Mouse (Mus musculus) cerebellum, postnatal 10 days (tissue): Measurements from ENCODE around the gene Met.

Experiments used
- DNase-seq, 2 experiments: peaks; one replicate each; pipeline ENCODE4 v3.0.0; 2021; ENCODE audit warnings: mixed read lengths in 2 of 2

The Met gene

DNA sequence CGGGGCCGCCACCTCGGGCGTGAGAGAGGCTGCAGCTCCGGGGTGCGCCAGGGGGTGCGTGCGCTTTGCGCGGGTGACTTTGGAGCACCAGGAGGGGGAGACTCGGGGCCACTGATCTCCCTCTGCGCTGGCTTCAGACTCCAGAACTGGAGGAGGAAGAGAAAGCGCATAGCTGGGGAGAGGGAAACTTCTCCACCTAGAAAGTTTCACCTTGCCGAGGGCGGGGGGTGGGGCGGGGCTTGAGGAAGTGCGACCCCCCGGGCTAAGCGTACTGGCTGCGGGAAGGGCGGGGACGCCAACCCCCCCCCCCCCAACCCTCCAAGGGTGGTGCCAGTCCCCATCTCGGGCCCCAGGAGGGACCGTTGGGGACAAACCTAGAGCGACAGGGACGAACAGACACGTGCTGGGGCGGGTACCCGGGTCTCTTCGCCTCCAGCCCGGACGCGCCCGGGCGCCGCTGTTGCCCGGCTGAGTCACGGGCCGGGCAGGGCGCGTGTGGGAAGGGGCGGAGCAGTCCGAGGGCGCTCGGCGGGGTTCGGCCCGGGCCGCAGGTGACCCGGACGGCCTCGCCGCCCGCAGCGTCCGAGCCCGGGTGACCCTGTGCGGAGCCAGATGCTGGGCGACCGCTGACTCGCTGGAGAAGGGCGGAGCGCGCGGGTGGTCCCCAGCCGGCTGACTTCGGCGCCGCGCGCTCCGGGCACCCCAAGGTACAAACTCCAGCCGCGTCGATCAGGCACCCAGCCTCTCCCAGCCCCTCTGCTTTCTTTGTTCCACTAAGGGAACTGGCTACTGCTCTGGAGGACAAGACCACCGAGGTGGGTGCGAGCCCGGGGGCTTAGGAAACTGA lies at the start of gene Met:
Met (plus strand) TSS at position 367 of the 847 bp plus-strand sequence.
- peak; percentile 32 to 43 for DNase-seq

DNA sequence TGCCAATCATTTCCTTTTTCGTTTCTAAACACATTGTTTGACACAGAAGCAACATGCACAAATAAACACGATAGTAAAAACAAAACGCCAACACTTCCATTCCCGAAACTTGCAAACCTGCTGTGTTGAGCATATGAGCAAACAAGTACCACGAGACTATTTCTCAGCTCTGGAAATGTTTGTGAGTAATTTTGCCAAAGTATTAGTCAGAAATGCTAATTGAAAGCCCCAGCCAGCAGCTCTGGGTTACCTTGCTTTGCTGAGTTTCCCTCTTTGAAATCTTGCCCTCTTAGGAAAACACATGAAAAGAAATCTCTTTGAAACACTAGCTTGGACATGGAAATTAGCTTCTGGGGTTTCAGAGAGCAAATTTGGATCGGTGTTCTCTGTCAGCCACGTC lies 45.4 kb upstream of the Met start:
- DNase-seq: no peak

DNA sequence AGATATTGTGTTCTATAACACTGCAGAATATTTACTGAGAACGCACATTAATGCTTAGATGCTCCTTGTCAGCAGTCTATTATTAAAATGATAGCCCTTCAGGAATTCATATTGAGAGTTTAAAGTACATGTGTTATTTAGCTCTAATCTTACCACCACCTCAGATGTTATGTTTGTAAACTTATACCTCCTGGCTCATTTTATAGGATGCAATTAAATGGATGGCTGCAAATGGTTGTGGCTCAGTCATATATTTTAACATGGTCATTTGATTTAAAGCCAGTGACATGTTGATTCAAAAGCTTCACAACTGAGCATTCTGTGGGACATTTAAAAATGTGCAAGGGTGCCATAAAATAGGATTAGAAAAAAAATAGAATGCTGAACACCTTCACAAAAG lies 41.2 kb upstream of the Met start:
- no peak for DNase-seq

DNA sequence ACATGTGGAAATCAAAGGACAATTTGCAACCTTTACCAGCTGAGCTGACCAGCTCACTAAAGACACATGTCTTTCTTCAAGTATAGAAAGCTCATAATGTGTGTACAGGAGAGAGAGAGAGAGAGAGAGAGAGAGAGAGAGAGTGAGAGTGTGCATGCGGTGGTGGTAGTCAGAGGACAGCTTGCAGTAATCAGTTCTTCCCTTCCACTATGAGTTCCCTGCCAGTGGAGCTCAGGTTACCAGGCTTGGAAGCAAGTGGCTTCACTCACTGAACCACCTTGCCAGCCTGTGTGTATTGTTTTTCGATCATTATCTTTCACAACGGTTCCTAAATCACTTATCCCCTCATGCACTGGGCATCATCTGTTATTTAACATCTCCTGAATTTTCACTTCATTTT lies 34.6 kb upstream of the Met start:
- no peak for DNase-seq

DNA sequence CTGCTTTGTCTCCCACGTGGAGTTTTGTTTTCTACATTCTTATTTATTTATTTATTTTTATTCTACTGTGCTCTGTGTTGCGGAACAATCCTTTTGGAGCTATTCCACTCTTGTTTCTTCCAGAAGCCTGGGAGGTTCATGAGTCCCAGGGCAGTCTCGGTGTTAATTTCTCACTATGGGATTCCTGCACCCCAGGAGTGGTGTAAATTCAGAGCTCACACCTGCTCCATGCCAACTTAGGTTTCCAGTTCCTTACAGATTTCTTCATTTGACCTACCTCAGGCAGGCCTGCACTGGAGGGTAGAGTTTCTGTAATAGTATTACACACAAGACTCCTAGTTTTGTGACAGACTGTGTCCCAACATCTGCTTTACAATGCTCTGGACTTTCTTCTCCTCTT lies 34.0 kb upstream of the Met start:
- no peak for DNase-seq

DNA sequence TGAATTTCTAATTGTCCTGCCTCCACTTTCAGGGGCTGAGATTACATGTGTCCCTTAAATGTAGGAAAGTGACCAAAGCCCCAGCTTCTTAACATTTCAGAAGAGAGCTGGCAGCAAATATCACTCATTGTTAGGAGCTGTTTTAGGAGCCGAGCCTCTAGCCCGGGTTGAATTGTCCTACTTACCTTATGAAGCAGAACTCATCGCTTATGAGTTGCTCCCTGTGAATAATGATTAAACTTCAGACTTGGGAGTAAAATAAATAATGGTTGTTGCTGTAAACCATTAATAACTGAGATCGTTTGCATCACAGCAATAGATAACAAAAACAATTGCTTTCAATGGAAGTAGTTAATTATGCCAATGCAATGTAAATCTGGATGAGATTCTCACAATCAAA lies 20.3 kb upstream of the Met start:
- no peak for DNase-seq

DNA sequence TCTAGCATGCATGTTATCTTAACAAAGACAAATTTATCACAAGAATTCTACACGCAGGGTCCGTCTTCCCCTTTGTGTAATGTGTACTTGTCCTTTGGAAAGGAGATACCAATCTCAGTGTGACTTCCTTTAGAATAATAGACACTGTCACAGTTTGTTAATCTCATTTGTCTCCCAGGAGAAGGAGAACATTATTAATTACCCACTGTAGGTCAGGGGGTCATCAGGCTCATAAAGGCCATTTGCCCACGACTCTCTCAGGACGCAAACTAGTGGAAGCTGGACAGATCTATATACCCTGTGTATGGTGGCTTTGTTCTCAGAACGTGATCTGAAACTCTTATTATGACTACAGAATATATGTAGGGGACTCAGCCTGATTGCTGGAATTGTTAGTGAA lies 12.3 kb upstream of the Met start:
- no peak for DNase-seq

DNA sequence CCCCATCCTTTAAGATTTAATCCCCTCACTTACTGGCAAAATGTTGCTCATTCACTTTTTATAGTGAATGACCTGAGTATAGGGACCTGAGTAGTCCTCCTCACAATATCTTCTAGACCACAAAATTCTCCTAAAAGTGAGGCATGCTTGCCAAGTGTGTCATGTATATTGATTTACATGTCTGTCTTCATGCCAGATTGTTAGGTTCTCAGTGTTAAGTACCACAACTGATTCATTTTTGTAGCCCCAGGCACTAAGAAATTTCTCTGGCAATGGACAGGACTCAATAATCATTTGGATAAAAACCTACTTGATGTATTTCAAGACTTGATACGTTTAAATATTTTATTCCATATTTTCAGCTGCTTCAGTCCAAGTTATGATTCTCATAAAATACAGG lies 8.5 kb upstream of the Met start:
- no peak for DNase-seq

DNA sequence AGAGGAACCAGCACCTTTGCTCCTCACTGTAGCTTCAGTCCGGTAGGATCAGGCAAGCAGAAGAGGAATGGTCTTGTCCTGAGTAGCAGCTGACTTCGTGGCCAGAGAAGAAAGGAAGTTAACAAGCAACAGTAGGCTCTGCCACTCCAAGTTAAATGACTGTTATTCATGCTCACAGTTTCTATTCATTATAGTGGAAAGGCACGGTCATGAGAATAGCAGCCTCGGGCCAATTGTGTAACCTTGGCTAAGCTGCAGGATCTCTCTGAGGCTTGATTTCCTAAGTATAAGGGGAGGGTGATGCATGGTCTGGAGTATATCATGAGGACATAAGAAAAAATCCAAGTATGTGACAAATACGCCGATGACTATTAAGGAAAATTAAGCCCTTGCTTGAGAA lies 4.0 kb upstream of the Met start:
- no peak for DNase-seq

DNA sequence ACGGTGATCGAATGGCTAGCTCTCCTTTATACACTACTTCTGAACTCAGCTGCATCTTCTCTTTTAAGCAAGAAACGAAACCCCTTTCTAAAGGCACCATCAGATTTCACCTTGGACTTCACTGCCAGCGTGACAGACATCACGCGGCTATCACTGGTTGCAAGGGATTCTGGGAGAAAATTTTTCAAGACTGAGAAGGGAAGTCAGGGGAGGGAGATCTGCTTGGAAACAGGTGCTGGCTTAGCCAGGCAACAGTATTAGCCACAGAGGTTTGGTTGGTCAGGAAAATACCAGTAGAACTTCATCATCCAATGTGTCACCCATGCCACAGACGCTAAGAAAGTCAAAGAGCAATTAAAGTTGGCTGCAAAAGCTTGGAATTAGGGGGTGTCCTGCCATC lies 2.2 kb upstream of the Met start:
- DNase-seq: no peak

DNA sequence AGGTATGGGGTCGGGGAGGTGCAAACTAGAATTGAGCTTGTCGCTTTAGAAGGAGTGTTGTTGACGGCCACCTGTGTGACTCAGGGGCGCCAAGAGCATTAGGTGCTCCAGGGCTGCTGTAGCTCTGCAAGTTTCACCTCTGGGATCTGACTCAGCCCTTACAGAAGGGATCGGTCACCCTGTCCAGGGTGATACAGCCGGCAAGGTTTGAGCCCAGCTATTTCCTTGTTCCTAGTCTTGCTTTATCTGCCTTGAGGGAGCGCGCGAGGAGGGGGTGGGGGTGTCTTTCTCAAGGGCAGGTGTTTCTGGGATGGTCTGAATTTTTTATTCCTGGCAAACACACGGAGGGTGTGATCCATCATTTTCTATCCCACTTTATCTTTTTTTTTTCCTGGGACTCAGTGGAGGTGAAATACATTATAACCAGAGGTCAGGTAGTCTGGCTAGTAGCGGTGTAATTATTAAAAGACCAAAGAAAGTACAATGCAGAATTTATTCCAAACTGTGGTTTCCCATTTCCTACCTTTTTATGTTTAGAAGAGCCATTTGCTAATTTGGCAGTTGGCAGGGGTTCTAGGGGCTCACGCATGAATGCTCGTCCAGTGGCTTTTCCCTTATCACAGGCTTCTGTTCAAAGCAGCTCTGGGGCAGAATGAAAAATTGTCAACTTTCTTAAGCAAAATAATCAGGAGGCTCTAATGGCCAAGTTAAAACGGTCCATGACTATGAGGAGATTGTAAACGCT lies 853 bp downstream of the Met start:
- peak; percentile 31 to 36 for DNase-seq

DNA sequence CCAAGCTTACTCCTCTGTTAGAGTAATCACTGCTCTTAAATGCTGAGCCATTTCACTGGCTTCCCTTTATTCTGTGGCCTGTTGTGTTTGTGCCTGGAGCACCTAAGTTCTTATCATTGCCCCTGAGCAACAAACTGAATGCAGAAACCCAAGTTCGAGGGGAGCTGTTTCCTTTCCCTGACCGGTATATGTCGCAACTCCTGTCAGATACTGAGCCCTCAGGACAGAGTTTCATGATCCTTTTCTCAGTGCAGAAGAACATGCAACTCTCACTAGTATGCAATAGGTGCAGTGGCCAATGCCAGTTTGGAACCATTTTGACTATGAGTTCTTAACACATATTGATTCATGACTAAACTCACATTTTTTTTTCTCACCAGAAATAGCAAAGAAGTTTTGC lies 2.9 kb downstream of the Met start:
- DNase-seq: no peak

DNA sequence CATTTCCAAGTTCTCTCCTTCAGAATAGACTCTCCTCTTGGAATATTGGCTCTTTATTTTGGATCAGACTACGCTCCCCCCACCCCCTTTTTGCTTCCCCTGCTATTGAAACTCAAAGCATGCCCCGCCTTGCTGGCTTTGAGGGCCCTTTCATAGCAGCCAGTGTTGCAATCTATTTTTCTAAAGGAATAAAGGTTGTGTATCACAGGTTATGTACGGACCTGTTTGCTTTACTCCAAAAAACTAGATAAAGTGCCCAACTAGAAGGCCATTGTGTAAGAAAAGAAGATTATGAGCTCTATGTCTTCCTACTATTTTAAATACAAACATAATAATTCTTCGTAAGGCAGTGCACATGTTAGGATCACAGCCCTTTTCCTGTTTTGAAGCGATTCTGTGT lies 5.4 kb downstream of the Met start:
- DNase-seq: no peak

DNA sequence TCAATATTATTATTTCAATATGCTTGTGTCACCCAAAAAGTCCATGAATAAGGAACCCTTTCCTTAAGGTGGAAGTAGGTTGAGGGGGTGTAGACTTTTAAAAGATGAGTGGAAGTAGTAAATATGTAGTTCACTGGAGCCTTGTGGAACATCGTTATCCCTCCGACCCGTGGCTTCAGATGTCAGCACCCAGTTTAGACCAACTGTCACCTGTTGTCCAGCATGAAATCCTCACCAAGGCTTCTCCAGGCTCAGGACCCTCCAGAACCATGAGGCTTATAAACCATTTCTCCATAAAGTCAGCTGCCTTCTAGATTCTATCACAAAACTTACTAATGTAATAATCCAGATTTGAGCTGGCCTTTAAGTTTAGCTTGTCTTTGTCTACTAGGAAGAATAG lies 9.5 kb downstream of the Met start:
- no peak for DNase-seq

DNA sequence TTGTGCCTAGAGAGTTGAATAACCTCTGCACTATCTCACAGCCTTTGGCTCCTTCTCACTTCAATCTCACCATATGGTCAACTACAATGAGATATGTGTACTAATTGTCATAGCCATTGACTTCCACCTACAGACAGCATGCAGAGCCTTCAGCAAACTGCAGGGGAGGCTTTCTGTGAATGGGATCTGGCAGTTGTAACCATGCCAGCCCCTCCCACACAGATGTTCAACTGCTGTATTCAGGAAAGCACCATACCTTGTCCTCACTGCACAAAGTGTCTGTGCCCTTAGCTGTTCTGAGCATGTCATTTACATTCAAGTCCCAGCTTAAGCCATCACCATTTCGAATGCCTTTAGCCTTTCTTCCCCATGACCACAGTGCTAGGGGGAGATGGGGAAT lies 14.2 kb downstream of the Met start:
- no peak for DNase-seq

DNA sequence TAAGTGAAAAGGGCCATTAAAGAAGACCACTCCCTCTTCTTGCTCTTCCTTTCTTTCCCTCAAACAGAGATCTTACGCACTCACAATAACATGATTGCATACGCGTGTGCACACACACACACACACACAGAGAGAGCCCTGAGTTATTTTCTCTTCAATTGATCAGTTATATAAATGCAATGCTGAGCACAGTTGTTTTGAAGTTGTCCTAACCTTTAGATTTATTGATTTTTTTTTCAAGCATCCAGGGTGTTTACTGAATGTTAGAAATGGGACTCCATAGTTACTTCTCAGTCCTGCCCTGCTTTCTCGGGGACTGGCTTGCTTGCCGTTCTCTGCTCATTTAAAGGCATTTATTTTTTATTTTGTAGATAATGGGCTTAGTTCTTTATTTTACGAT lies 14.7 kb downstream of the Met start:
- no peak for DNase-seq

DNA sequence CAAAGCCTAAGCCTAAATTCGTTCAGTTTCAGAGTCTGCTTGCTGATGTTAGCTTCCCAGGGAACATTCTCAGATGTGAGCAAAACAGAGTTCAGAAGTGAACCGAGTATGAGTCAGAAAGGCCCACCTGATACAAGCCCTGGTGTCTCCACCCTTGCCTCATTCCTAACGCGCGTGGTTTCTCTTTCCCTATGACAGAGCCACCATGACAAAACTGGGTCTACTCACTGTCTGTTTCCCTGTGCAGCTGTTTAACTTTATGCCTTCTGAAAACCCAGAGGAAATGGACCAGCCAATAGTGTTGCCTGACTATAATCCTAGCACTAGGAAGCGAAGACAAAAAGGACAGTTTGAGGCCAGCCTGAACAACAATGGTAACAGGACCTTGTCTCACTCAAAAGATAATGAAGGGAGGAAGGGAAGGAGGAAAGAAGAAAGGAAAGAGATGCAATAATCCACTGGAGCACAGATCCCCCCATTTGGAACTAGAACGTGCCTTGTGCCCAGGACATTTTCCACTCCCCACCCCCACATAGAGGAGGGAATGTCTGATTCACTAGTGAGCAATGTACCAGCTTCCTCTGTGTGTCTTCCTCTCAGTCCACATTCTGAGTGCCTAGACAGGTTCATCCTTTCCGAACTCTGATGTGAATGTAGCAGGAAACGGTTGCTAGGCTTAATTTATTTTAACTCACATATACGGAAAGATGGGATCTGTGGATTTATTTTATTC lies 15.4 kb downstream of the Met start:
- no peak for DNase-seq

DNA sequence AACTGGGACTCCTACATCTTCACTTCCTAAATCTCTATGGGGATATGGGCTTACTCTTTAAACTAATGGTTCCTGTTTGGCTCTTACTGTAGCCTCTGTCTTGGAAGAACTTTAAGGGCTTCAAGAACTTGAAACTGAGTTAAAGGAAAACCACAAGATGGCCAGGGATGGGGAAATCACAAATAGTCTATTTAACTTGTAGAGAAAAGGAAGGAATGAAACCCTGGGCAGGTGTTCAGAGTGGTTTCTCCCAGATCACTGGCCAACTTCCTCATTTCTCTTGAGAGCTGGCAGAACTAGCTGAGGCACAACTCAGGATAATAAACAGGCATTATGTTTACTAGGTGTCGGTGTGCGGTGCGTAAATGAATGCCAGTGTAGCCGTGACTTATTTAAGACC lies 17.5 kb downstream of the Met start:
- no peak for DNase-seq

DNA sequence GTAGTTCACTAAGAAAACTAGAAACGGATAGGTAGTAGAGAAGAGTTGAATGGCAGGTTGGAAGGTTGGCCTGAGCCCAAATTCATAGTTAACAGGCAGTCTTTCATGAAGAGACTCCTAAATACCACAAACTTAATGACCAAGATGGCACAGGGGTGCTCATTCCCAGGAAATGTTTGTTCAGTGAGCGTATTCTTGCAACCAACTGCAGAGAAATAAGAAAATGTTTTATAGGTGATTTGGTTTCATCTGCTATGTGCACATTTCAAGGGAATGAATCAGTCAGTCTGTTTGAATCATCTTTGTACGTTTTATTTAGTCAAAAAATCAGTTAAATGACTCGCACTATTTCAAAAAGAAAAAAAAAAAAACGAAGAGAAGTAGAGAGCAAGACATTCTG lies 21.6 kb downstream of the Met start:
- DNase-seq: no peak

DNA sequence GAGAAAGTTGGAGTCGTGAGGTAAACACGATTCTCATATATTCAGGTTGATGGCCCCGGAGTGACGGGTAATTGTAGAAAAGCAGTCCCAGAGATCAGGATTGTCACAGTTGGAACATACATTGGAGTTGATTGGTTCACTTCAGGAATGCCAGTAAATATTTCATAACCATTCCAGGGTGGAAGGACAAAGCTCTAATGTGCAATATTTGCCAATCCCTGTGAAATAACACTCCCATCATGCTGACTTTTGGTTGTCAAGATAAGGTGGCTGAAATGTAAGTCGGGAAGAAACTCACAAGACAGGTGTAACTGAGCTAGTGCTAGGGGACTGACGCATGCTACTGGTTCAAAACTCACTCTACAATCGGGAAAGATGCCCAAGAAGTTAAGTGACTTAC lies 22.2 kb downstream of the Met start:
- no peak for DNase-seq

DNA sequence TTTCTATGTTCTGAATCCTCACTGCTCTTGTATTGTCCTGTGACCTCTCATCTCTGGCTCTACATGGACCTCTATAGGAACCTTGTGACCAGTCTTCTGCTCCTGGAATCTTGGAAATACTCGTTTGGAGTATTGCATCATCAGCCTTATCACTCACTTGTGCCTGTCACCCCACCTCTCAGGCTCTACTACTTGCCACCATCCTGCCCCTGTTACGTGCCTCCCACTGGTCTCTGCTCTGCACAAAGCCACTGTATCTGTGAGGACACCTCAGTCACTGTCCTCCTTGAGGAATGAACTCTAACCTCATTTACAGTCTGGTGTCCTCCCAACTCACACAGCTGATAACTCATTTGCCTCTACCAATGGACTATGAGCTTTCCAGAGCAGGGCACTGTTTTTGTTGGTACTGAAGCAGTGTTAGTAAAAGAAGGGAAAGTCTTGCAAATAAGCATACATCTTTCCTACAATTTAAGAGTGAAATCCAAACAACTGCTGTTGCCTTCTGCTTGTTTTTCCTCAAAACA lies 24.8 kb downstream of the Met start:
- no peak for DNase-seq

DNA sequence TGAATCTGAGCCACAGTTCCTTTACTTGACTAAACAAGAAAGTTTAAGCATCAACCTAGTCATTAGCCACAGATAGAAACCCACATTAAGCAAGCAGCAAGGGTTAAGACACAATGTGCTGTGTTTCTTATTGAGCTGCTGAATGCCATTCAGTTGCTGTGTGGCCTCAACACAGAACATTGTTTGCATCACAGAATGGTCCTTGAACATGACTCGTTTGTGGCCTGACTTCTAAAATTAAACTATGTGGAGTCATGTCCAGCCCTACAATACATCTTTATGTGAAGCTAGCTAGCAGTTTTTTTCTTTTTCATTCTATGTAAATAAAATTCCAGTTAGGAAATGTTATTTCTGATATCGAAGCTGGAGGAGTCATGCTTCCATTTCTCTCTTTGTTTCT lies 27.2 kb downstream of the Met start:
- no peak for DNase-seq

DNA sequence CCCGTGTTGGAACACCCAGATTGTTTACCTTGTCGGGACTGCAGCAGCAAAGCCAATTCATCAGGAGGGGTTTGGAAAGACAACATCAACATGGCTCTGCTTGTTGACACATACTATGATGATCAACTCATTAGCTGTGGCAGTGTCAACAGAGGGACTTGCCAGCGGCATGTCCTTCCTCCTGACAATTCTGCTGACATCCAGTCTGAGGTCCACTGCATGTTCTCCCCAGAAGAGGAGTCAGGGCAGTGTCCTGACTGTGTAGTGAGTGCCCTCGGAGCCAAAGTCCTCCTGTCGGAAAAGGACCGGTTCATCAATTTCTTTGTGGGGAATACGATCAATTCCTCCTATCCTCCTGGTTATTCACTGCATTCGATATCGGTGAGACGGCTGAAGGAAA lies 27.9 kb downstream of the Met start:
- peak in 1 of 2 experiments; percentile 2 for DNase-seq

DNA sequence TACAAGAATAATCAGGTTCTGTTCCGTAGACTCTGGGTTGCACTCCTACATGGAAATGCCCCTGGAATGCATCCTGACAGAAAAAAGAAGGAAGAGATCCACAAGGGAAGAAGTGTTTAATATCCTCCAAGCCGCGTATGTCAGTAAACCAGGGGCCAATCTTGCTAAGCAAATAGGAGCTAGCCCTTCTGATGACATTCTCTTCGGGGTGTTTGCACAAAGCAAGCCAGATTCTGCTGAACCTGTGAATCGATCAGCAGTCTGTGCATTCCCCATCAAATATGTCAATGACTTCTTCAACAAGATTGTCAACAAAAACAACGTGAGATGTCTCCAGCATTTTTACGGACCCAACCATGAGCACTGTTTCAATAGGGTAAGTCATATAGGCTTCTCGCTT lies 28.5 kb downstream of the Met start:
- DNase-seq: no peak
